Mouse (Mus musculus) limb, embryonic 11.5 days (tissue): Measurements from ENCODE around the gene Zfp512. TPM values are rescaled to one million over a fixed set of nuclear protein-coding genes. Genes with fewer than 3 reads are reported as not detected.
"Not testable (repeated sequence)": the region's sequence is repeated elsewhere in the genome, so short reads cannot be mapped to it uniquely, and the experiment has no call there.

Source experiments
- ATAC-seq: fragments of 200-750 bp; cut with Nextera tagmentation; 2 replicates; pipeline ENCODE4 v1.8.0; 2017; ENCODE audit warnings: low read depth; ENCODE audit not compliant: insufficient number of reproducible peaks, low FRiP score, low TSS enrichment
- DNase-seq: peaks from one replicate; pipeline ENCODE4 v3.0.0-alpha.2; 2015; ENCODE audit warnings: low spot score
- H3K27ac ChIP-seq: fragments of 300-500 bp; sonication (generic); replicated peaks from 2 replicates; pipeline ENCODE4 v1.5.1; 2014; ENCODE audit warnings: low read depth, mild to moderate bottlenecking, low read length
- H3K27me3 ChIP-seq: fragments of 300-500 bp; sonication (generic); 2 replicates; pipeline ENCODE4 v1.6.1; 2014; ENCODE audit warnings: mild to moderate bottlenecking, low read length, mixed read lengths; ENCODE audit not compliant: control insufficient read depth, insufficient read depth
- H3K36me3 ChIP-seq: fragments of 300-500 bp; sonication (generic); 2 replicates; pipeline ENCODE4 v1.6.1; 2014; ENCODE audit warnings: mild to moderate bottlenecking, low read length, moderate library complexity, mixed read lengths; ENCODE audit not compliant: control insufficient read depth, insufficient read depth
- H3K4me1 ChIP-seq: fragments of 300-500 bp; sonication (generic); 2 replicates; pipeline ENCODE4 v1.6.1; 2014; ENCODE audit warnings: low read length, mixed read lengths; ENCODE audit not compliant: control insufficient read depth, insufficient read depth
- H3K4me2 ChIP-seq: fragments of 300-500 bp; sonication (generic); 2 replicates; pipeline ENCODE4 v1.6.1; 2014; ENCODE audit warnings: low read depth, mild to moderate bottlenecking, moderate library complexity; ENCODE audit not compliant: severe bottlenecking
- H3K4me3 ChIP-seq: fragments of 300-500 bp; sonication (generic); 2 replicates; pipeline ENCODE4 v1.5.1; 2014; ENCODE audit warnings: low read depth, low read length
- H3K9ac ChIP-seq: fragments of 300-500 bp; sonication (generic); 2 replicates; pipeline ENCODE4 v1.6.1; 2014; ENCODE audit warnings: mild to moderate bottlenecking, low read length
- H3K9me3 ChIP-seq: fragments of 300-500 bp; sonication (generic); 2 replicates; pipeline ENCODE4 v1.6.1; 2016; ENCODE audit warnings: low read length; ENCODE audit not compliant: control insufficient read depth
- WGBS: fragments of 180-500 bp; shearing (Covaris S2); extraction: QIAGEN DNeasy Blood & Tissue Kit; methylation state at CpG from one replicate; pipeline ENCODE4 v1.1.7; 2014; 5-methylcytosine and 5-hydroxymethylcytosine counted together
- polyA plus RNA-seq: library from polyadenylated mRNA; unstranded; fragments of >200 nt; fragmentation: Nextera tagmentation; extraction: Ambion mirVana; gene quantifications from 2 replicates; pipeline ENCODE4 v1.2.1, GENCODE M21; 2014

Zfp512 gene
- polyA plus RNA-seq, 1 experiment from 2014 or later, result 63.4 TPM

DNA sequence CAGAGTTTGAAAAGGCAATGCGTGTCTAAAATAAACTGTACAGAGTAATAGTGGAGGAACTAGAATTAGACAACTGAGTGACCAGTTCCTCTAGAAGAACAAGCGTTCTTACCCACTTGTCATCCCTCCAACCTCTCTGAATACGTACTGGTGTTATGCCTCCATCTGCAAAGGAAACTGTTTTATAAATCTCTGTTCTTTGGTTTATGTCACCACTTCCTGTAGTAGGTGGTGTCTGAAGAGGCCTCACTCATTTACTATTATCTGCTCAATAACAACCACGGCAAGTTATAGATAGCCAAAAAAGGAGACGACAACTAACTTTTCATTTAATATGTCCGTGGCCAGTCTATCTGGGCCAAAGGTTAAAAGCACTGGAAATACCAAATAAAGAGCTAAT lies 68.3 kb downstream of the Zfp512 start:
- no peak for DNase-seq
- no peak overlapping the region for H3K27ac ChIP-seq
- H3K4me2 ChIP-seq, result no peak overlapping the region
- no peak overlapping the region for H3K4me3 ChIP-seq
- H3K4me1 ChIP-seq, result no peaks in the 10 kb centered on the region
- ATAC-seq, result no peak
- H3K9ac ChIP-seq, result no peak overlapping the region
- H3K27me3 ChIP-seq, result no peaks in the 10 kb centered on the region
- WGBS, result 96% methylated on average over 6 of the region's 6 CpGs
- H3K9me3 ChIP-seq, result no peaks in the 10 kb centered on the region
- peaks cover 10% of the 10 kb centered on the region for H3K36me3 ChIP-seq

DNA sequence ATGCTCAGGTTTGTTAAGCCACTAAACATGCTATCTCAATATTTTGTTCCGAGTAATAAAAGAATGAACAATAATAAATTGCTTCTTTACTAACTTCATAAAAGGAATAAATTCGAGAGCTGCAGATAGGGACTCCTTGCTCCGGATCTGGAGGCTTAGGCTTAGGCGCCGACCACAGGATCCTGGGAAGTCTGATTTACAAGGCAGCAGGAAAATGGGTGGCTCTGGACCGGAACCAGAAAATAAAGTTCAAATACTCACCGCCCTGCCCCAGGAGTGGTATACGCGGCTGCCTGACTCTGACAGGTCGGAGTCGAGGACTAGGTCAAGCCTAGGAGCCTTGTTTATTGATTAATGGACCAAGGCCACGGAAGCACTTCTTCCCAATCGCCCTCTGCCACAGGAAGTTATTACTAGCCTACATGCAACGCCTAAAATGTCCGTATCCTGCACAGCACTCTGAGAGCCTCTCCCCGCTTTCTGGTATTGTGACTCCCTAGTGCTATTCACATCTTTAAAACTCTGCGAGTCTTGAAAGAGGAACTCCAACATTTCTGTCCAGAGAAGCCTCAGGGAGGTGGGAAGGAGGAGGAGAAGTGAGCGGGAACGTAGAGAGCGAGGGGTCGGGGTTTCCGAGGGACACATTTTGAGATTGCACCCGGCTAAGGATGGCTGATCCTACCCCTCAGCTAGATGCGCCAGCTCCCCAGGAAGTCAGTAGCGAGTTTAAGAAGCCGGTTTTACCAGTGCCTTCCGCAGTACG lies 74.3 kb downstream of the Zfp512 start, which contains the start of gene Slc4a1ap:
Slc4a1ap (plus strand) TSS at position 642 of the 763 bp plus-strand sequence.
- Histone ChIP-seq H3K27ac (no peak within 1 kb of the TSS; the same call in 1 of the 2 replicates), H3K4me3 (peak within 1 kb of the TSS; percentile 98), H3K27me3 (no peaks in the 10 kb centered on the region), H3K9me3 (no peaks in the 10 kb centered on the region), H3K4me2 (peak within 1 kb of the TSS; percentile 97), H3K36me3 (peaks cover 4% of the 10 kb centered on the region; the same call in 1 of the 2 replicates), H3K9ac (peak within 1 kb of the TSS; percentile 90), H3K4me1 (peaks cover 6% of the 10 kb centered on the region; the same call in 1 of the 2 replicates)
- under 1% methylated on average over 28 of the region's 28 CpGs for WGBS
- ATAC-seq, result peak; percentile 72
- DNase-seq, result peak; percentile 85

DNA sequence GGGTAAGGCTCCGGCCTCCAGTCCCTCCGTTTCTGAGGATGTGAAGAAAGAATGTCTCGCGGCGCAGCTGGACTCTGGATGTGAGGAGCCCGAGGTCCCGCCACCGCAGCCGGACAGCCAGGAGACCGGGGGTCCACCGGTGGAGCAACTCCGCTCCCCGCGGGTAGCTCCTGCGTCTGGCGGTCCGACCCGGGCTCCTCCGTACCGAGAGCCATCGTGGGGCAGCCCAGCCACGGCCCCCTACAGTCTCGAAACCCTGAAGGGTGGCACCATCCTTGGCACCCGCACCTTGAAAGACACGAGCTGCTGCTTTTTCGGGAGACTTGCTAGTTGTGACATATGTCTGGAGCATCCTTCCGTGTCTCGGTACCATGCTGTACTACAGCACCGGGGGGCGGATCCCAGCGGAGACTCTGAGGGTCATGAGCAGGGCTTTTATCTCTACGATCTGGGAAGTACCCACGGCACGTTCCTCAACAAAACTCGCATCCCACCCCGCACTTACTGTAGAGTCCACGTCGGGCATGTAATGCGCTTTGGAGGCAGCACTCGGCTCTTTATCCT lies 75.0 kb downstream of the Zfp512 start:
- Histone ChIP-seq H3K4me2 (peak overlapping the region; percentile 97), H3K4me3 (peak overlapping the region; percentile 98), H3K27ac (no peak overlapping the region), H3K9ac (peak overlapping the region; percentile 90), H3K9me3 (no peaks in the 10 kb centered on the region), H3K27me3 (no peaks in the 10 kb centered on the region), H3K4me1 (peaks cover 6% of the 10 kb centered on the region; the same call in 1 of the 2 replicates), H3K36me3 (peaks cover 9% of the 10 kb centered on the region; the same call in 1 of the 2 replicates)
- ATAC-seq (0 out of 2 replicates have a peak, but pooled peaks have one; percentile 17), DNase-seq (no peak)
- 5% methylated on average over 40 of the region's 40 CpGs for WGBS

DNA sequence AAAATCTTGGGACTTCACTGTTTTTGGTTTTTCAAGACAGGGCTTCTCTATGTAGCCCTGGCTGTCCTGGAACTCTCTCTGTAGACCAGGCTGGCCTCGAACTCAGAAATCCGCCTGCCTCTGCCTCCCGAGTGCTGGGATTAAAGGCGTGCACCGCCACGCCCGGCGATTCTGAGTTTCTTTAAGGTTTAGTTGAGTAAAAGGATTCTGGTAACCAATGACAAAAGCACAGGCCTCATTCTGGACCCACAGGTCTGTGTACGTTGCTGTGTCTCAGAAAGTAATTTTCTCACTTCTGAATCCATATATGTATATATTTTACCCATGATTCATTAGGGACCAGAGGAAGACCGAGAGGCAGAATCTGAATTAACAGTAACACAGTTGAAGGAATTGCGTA lies 75.5 kb downstream of the Zfp512 start, which contains the start of gene Supt7l:
Supt7l (minus strand) TSS at position 101 of the 400 bp plus-strand sequence.
- Histone ChIP-seq H3K9ac (peak within 1 kb of the TSS; percentile 90), H3K4me2 (peak within 1 kb of the TSS; percentile 97), H3K4me3 (peak within 1 kb of the TSS; percentile 98)
- H3K36me3 ChIP-seq, ATAC-seq, H3K4me1 ChIP-seq, H3K27me3 ChIP-seq, H3K9me3 ChIP-seq, H3K27ac ChIP-seq, DNase-seq: not testable (repeated sequence)
- WGBS, result 80% methylated on average over 11 of the region's 11 CpGs

DNA sequence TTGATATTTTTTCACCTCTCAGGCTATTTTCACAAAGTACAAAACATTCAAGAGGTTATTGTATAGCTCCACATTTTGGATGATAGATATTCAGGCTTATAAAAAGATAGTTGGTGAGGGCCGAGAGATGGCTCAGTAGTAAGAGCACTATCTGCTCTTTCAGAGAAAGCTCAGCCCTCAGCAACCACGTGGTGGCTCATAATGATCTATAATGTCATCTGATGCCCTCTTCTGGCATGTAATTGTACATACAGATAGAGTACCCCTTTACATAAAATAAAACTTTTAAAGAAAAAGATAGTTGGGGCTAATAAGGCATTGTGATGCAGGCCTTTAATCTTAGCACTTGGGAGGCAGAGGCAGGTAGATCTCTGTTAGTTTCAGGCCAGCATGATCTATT lies 76.3 kb downstream of the Zfp512 start:
- no peak overlapping the region for H3K27ac ChIP-seq
- H3K4me2 ChIP-seq, result no peak overlapping the region
- WGBS, result 69% methylated on average over 2 of the region's 2 CpGs
- peaks cover 8% of the 10 kb centered on the region; the same call in 1 of the 2 replicates for H3K36me3 ChIP-seq
- H3K4me1 ChIP-seq, result peaks cover 6% of the 10 kb centered on the region; the same call in 1 of the 2 replicates
- H3K27me3 ChIP-seq, result no peaks in the 10 kb centered on the region
- no peak overlapping the region for H3K9ac ChIP-seq
- ATAC-seq, result no peak
- no peak for DNase-seq
- H3K9me3 ChIP-seq, result no peaks in the 10 kb centered on the region
- no peak overlapping the region for H3K4me3 ChIP-seq

Other genes with a start within 250 kb of the Zfp512 start
- gene Ppm1g, start 231.7 kb upstream of the Zfp512 start, polyA plus RNA-seq, result 154 and 159 TPM in 2 replicates
- gene Nrbp1, start 211.6 kb upstream of the Zfp512 start, polyA plus RNA-seq, result 119 and 124 TPM in 2 replicates
- 0.38 and 0.49 TPM in 2 replicates for gene Gm9970, start 211.2 kb upstream of the Zfp512 start, polyA plus RNA-seq
- 23.3 and 24.9 TPM in 2 replicates for gene Krtcap3, start 200.7 kb upstream of the Zfp512 start, polyA plus RNA-seq
- 45.7 and 51.3 TPM in 2 replicates for gene Ift172, start 161.3 kb upstream of the Zfp512 start, polyA plus RNA-seq
- gene Fndc4, start 156.4 kb upstream of the Zfp512 start, polyA plus RNA-seq, result 64.3 and 79.4 TPM in 2 replicates
- gene Gckr, start 155.0 kb upstream of the Zfp512 start, polyA plus RNA-seq, result 0.16 TPM in 1 of 2 replicates, not detected in the other
- not detected in 2 replicates for gene 4930548H24Rik, start 33.3 kb downstream of the Zfp512 start, polyA plus RNA-seq
- 87.8 and 88.6 TPM in 2 replicates for gene Gpn1, start 42.3 kb downstream of the Zfp512 start, polyA plus RNA-seq
- gene Slc4a1ap, start 74.6 kb downstream of the Zfp512 start, polyA plus RNA-seq, result 32.3 and 35.5 TPM in 2 replicates
- 26.5 and 27.0 TPM in 2 replicates for gene Supt7l, start 75.4 kb downstream of the Zfp512 start, polyA plus RNA-seq
- gene Mrpl33, start 144.5 kb downstream of the Zfp512 start, polyA plus RNA-seq, result 254 and 258 TPM in 2 replicates
- gene Rbks, start 245.2 kb downstream of the Zfp512 start, polyA plus RNA-seq, result 2.7 and 2.8 TPM in 2 replicates
- 30.2 and 30.3 TPM in 2 replicates for gene Babam2, start 245.3 kb downstream of the Zfp512 start, polyA plus RNA-seq